Mouse (Mus musculus): ENCODE data around the gene Siah3. TPM values are rescaled to one million over a fixed set of nuclear protein-coding genes. Genes with fewer than 3 reads are reported as not detected.

Siah3 gene
- total and polyA plus RNA-seq, 3 experiments: 0.04 to 0.29 TPM; not detected in 1

DNA sequence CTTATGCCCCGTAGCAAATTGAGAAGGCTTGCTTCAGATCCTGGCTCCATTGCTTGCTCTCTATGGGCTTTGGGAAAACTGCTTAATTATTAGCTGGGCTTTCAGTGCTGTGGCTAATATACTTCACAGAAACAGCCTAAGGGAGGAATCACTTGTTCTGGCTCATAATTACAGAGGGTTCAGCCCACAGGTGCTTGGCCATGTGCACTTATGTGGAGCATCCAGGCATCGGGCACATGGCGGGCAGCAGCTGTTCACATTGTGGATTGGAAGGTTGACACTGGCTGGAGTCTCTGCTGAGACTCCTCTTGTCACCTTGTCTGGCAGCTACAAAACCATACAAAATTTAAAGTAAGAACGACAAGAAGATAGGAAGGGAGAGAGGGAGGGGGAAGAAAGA, 45.4 kb upstream of the Siah3 start:
- Histone ChIP-seq H3K4me1 (ENCODE audit: control insufficient read depth in 1 of 2, insufficient read depth in 2 of 2, low read length in 2 of 2) (no peaks in the 10 kb centered on the region), H3K27me3 (ENCODE audit: control insufficient read depth in 1 of 2, insufficient read depth in 2 of 2, low read length in 2 of 2) (peaks cover 0 to 6% of the 10 kb centered on the region in 2 experiments; a peak in 2 of 4 replicates), H3K4me3 (ENCODE audit: control insufficient read depth in 1 of 2, insufficient read depth in 1 of 2, low read depth in 2 of 2, low read length in 2 of 2) (no peak overlapping the region), H3K9ac (ENCODE audit: control insufficient read depth, low read depth, low read length, poor library complexity, severe bottlenecking) (no peak overlapping the region), H3K9me3 (replicated peaks; ENCODE audit: insufficient read depth, low read length) (no peaks in the 10 kb centered on the region), H3K79me2 (ENCODE audit: control insufficient read depth, insufficient read depth, low read length, poor library complexity) (no peaks in the 10 kb centered on the region), H3K27ac (ENCODE audit: control insufficient read depth, low read depth, low read length) (no peak overlapping the region), H3K36me3 (ENCODE audit: control insufficient read depth in 1 of 2, insufficient read depth in 2 of 2, low read length in 2 of 2) (no peaks in the 10 kb centered on the region)
- no peak for DNase-seq (ENCODE audit: low read depth, low spot score)
- TF ChIP-seq HCFC1 (IDR thresholded peaks at IDR 0.05; ENCODE audit: low read depth, low read length) (no peak), TAL1 (IDR thresholded peaks at IDR 0.05; ENCODE audit: low read length) (no peak), ETS1 (IDR thresholded peaks at IDR 0.05; ENCODE audit: low read depth, low read length) (no peak), SMC3 (IDR thresholded peaks at IDR 0.05; ENCODE audit: low read depth, low read length) (no peak), KAT2A (conservative IDR thresholded peaks at IDR 0.05; ENCODE audit: low read depth, low read length) (no peak), UBTF (IDR thresholded peaks at IDR 0.05; ENCODE audit: borderline replicate concordance, insufficient read depth, low read depth, low read length) (no peak), NRF1 (IDR thresholded peaks at IDR 0.05; ENCODE audit: insufficient read depth, low read depth, low read length, poor library complexity, severe bottlenecking) (no peak), GABPA (IDR thresholded peaks at IDR 0.05; ENCODE audit: low read depth, low read length) (no peak), ZKSCAN1 (IDR thresholded peaks at IDR 0.05; ENCODE audit: low read depth, low read length) (no peak), MAX (IDR thresholded peaks at IDR 0.05; ENCODE audit: low read length) (no peak), SIN3A (IDR thresholded peaks at IDR 0.05; ENCODE audit: low read length) (no peak), ZC3H11A (IDR thresholded peaks at IDR 0.05; ENCODE audit: low read depth, low read length) (no peak), ELF1 (IDR thresholded peaks at IDR 0.05; ENCODE audit: low read depth, low read length) (no peak), MEF2A (IDR thresholded peaks at IDR 0.05; ENCODE audit: extremely low read depth, insufficient replicate concordance, low read depth, low read length, poor library complexity, severe bottlenecking) (no peak), MXI1 (IDR thresholded peaks at IDR 0.05; ENCODE audit: low read depth, low read length) (no peak), MYC (IDR thresholded peaks at IDR 0.05; ENCODE audit: low read depth, low read length) (no peak), MAZ (IDR thresholded peaks at IDR 0.05; ENCODE audit: low read depth, low read length) (no peak), JUND (IDR thresholded peaks at IDR 0.05; ENCODE audit: low read depth, low read length) (no peak)

- Histone ChIP-seq H3K36me3 (ENCODE audit: control insufficient read depth in 1 of 2, insufficient read depth in 2 of 2, low read length in 2 of 2) (no peaks in the 10 kb centered on the region), H3K4me1 (ENCODE audit: control insufficient read depth in 1 of 2, insufficient read depth in 2 of 2, low read length in 2 of 2) (no peaks in the 10 kb centered on the region), H3K4me3 (ENCODE audit: control insufficient read depth in 1 of 2, insufficient read depth in 1 of 2, low read depth in 2 of 2, low read length in 2 of 2) (no peak overlapping the region), H3K27ac (ENCODE audit: control insufficient read depth, low read depth, low read length) (no peak overlapping the region), H3K9me3 (replicated peaks; ENCODE audit: insufficient read depth, low read length) (no peaks in the 10 kb centered on the region), H3K79me2 (ENCODE audit: control insufficient read depth, insufficient read depth, low read length, poor library complexity) (no peaks in the 10 kb centered on the region), H3K27me3 (ENCODE audit: control insufficient read depth in 1 of 2, insufficient read depth in 2 of 2, low read length in 2 of 2) (no peaks in the 10 kb centered on the region), H3K9ac (ENCODE audit: control insufficient read depth, low read depth, low read length, poor library complexity, severe bottlenecking) (no peak overlapping the region)
- no peak for DNase-seq (ENCODE audit: low read depth, low spot score)
- no peak for TF ChIP-seq CHD2 (IDR thresholded peaks at IDR 0.05; ENCODE audit: low read length)
Observed at GRCm38 (mm10) chr14:75418721-75419120, 37.1 kb upstream of the Siah3 start.

All from MEL (cell line).